Mouse (Mus musculus) bone marrow, adult 2 months (tissue): Measurements from ENCODE around the gene Crybg2.

Experiments used
- CTCF ChIP-seq: fragments of 200-500 bp; IDR thresholded peaks from 2 replicates; pipeline ENCODE4 v1.5.1; 2011; ENCODE audit warnings: low read length, control low read depth; ENCODE audit not compliant: control insufficient read depth, insufficient read depth
- POLR2A ChIP-seq: fragments of 200-500 bp; IDR thresholded peaks from 2 replicates; pipeline ENCODE4 v1.6.1; 2011; ENCODE audit warnings: low read depth, mild to moderate bottlenecking, control low read depth, low read length, borderline replicate concordance; ENCODE audit not compliant: control insufficient read depth

DNA sequence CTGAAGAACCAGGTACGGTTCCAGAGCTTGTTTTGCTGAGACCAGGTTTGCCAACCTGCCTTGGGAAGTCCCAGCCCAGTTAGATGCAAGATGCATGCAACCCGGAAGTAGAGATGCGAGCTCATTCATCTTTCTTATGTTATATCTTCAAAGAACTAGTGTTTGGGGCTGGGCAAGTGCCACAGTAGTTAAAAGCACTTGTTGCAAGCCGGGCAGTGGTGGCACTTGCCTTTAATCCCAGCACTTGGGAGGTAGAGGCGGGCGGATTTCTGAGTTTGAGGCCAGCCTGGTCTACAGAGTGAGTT lies 30.6 kb downstream of the Crybg2 start:
- TF ChIP-seq POLR2A (no peak), CTCF (no peak)
